Mouse (Mus musculus) telencephalon, adult 2 months (tissue): ENCODE measurements around the gene Ctbp2.

Source experiments
- DNase-seq: peaks from one replicate; pipeline ENCODE4 v3.0.0-alpha.2; 2011; ENCODE audit warnings: low read depth, low spot score

Ctbp2 gene

DNA sequence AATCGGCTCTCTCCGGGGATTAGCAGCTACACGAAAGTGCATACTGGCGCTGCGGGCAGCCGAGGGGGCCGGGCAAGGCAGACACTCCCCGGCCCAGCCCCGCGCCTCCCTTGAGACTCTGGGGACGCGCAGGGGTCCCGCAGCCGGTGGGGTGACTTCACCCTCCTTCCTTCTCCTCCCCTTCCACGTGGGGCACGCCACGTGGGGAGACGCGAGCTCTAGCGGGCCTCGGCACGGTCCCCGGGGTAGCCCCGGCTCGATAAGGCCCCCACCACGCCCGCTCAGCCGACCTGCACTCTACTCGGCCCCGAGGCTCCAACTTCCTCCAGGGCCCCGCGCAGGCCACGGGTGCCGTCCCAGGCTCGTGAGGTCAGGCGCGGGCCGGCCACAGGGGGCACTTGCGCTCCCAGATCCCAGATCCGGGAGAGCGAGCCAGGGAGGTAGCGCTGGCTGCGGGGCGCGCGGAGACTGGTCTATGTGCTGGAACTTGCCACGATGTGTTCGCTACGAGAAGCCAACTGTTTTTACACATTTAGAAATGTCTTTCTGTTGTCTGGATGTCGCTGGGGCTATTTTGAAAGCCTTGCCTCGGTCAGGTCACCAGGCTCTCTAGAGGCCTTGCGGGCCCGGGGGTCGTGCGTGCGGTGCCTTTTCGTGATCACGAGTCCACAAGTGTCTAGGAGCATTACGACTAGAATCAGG is at the start of gene Ctbp2:
TSS of gene Ctbp2 (minus strand) at position 356 of the 702 bp plus-strand sequence.
- no peak for DNase-seq

DNA sequence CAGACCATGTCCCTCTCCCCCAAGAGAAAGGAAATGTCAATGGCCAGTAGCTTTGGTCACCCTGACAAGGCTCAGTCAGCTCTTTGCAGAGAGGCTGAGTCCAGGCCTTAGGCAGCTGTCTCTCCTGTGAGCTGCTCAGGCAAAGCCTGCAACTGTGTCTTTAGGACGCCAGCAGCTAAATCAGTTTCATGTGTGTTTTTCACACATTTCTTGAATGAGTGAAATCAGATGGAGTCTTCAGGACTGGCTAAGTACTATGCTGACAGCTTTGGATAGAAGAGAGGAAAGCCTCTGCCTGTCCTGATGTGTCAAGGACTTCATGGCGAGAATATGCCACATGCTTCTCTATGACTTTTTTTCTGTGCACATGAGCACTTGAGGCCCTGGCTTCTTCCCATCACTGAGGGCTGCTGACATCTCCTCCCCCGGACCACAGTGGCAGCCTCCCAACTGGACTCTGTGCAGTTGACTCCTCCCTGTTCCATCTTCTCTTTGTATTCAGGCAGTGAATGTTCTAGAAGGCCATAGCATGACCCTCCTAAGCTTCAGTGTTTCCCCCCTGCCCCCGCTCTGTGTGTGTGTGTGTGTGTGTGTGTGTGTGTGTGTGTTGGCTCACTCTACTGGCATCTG is 47.4 kb upstream of the Ctbp2 start:
- no peak for DNase-seq

DNA sequence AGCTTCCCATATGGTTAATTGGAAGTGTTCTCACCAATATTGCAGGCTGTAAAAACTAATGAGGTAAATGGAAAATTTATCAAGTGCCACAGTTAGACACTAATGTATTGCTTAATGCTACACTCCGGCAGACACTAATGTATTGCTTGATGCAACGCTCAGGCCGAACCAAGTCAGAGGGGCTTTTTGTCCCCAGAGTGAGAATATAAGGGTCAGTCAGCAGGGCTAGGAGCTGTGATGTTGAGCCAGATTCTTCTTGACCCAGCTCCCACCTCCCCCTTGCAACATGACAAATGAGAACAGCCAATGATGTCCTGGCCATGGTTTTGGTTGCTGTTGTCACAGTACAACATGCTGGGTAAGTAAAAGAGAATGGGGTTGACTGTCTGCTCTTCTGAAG is 44.8 kb upstream of the Ctbp2 start:
- no peak for DNase-seq

DNA sequence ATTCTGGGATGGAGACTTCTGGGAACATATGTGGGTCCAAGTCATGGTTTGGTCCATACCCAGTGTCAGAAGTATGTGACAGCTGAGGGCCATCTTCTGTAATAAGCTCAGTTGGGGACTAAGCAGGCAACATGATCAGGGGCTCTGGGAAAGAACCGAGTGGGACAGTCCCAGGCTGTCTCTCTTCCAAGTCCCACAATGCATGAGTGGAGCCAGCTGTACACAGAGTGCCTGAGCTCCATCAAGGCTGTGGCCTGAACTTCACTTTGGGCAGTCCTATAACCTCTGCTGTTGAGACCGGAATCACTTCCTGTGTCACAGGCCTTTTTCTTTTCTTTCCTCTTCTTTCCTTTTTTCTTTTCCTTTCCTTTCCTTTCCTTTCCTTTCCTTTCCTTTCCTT is 43.7 kb upstream of the Ctbp2 start:
- DNase-seq, result no peak

DNA sequence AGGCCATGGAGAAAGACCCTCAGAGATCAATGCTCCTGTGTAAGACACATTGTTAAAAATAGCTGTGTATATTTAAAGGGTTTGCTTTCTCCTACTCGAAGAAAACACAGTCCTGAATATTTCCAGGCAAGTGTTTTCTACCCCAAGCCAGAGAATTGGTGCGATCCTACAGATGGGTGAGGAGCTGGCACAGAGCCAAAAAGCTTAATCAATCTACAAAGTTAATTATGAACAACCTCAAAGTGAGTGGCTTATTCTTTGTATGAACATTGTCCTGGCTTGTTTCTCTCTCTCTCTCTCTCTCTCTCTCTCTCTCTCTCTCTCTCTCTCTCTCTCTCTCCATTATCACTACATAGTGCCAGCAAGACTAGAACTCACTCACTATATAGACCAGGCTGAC is 40.6 kb upstream of the Ctbp2 start:
- no peak for DNase-seq

DNA sequence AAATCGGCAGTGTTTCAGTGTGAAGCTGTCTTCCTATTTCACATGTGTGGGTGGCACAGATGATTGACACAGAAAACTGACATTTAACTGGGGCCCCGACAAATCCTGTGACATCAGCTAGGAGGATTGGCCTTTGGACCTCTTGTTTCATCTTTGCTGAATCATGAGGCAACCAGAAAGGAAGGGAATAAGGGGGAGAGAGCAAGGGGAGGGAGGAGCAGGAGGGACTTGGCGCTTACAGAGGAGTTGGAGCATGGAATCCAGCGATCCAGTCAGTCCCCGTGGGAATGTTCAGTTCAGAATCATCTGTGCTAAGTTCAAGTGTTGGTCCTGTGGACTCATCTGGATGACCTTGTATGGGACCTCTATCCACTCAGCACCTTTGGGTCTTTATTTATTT is 38.9 kb upstream of the Ctbp2 start:
- DNase-seq, result no peak

DNA sequence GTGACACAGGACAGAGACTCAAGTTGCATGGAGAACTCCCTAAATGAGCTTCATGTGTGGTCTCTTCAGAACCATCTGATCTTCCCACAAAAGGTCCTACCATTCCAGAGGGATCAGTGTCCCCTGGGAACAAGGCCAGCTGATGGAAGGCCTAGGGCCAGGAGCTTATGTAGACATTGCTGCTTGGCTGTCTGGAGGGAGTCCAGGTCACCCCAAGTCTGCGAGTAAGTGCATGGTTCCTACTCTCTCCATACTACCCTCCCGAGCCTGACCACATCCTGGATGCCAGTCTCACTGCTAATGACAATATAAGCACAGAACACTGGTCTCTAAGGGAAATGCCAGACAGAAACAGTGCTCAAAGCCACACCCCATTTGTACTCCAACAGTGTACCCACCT is 38.0 kb upstream of the Ctbp2 start:
- DNase-seq, result no peak

DNA sequence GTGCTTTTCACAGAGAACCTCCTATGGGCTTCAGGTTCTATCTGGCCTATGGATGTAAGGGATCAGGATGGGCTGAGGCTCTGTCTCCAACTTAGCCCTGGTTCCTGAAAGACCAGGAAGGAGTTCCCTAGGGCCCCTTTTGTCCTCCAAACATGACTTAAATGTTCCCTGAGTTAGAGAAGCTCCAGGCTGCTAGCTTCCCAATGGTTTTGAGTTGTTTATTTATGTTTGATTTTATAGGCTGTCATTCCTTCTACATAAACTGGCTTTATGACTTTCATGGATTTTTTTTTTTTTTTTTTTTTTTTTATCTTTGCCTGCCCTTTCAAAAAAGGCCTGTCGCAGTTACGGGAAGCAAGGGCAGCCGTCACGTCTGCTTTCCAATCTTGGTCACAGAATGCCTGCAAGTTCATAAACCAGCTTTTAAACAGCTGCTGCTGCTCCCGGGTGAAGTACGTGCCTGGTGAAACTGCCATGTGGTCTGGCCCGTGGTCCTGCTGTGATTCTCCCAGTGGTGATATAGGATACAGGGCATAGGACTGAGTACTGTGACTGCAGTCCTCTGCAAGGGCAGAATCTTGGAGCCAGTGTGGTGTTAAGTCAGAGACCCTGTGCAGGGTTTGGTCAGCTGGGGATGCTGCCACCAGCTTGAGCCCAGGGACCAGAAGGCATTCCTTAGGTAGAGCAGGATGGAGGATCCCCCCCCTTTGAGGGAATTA is 37.4 kb upstream of the Ctbp2 start:
- no peak for DNase-seq

- no peak for DNase-seq
Observed at GRCm38 (mm10) chr7:133159519-133159918, 35.4 kb upstream of the Ctbp2 start.

DNA sequence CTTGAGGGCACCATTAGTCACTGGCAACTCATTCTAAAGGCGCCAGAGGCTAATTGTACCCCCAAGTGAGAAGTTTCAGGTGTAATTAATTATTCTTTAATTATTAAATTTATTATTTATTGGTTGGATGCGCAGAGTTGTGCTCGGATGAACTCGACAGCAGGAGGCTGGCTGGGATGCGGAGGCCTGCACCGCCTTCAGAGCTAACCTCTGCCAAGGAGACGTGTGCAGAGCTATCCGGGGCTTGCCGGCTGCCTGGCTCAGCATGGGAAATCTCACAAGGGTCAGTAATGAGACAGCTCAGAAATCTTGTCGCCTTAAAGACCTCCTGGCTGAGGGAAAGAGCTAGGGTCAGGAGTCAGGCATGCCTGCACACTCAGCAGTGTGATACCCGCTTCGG is 31.5 kb upstream of the Ctbp2 start:
- no peak for DNase-seq

DNA sequence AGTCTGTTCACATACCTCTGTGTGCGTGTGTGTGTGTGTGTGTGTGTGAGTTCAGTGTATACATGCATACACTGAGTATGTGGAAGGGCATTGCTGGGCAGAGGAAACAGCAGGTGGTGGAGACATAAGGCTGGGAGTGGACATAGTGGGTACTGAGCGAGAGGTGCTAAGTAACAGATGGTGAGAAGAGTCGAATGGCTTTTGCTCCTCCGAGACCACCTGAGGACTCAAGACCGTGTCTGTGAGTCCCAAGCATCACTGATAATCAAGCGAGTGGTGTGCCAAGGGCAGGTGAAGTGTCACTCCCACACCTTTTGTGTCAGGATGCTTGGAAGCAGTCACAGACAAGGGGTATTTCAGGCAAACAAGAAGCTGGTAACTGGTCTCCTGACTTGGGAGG is 30.7 kb upstream of the Ctbp2 start:
- DNase-seq, result no peak

GRCm38 (mm10) chr7:133139689-133140336 is 15.7 kb upstream of the Ctbp2 start:
- DNase-seq, result no peak

DNA sequence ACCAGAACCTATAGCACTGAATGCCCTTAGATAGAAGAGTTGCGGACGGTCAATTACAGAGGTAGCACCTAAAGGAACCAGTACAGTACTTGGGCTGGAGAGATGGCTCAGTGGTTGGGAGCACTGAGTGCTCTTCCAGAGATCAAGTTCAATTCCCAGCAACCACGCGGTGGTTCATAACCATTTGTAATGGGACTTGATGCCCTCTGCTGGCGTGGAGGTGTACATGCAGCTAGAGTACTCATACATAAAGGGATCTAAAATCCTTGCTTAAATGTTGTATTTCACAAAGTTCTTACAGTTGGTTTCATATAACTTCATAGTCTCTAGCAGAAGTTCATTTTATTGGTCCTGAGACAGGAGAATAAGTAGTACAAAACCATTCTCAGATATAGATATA is 9.4 kb upstream of the Ctbp2 start:
- DNase-seq, result no peak

DNA sequence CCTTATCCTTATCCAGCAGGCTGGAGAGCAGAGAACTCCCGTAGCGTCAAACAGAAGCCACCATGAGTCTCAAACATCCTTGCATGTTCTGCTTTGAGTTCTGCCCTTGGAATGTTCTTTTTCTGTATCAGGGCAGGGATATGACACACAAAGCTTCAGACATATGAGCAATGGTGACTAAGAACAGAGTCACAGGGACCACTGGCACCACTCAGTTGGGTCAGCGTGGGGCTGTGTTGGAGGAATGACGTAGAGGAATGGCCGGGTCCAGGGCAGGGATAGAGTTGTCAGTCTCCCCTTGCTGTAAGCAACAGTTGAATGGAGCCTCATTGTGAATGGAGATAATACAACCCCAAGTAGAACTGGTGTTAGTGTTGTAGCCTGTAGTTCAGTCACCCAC is 8.5 kb upstream of the Ctbp2 start:
- no peak for DNase-seq

DNA sequence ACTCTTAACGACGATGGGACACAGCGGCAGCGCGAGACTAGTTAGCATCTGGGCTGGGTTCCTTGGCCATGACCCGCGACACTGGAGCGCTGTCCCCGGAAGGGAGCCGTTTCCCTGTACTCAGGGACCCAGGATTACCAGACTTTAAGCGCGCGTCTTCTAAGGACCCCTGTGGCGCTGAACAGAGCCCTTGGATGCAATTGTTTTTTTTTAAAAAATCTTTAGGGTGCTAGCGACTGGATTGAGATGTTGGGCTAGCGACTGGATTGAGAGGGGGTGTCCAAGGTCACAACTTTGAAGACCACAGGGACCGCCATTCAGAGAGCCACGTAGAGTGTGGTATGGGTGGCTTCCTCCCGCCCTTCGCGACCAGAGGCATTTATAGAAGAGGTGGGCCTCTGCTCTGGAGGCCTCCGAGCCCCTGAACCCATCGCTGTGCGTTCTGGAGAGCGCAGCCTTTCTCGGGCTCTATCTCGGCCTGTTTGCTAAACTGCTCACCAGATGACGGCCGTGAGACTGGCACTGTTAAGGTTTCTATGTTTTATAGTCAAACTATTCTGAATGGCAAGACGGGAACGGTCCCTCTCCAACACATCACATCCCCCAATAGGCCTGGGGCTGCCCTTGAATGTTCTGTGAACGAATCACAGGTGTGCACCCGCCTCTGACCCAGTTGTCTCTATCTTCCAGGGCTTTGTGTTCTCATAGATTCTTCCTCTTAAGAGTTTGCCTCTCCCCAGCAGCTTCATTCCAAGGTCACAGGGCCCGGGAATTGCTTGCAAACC is 739 bp upstream of the Ctbp2 start:
- no peak for DNase-seq

GRCm38 (mm10) chr7:133123244-133123998 is 733 bp downstream of the Ctbp2 start, which contains the start of gene Fgfr2:
Gene Fgfr2, minus strand, starts transcription at chr7:133123350.
- DNase-seq, result no peak

DNA sequence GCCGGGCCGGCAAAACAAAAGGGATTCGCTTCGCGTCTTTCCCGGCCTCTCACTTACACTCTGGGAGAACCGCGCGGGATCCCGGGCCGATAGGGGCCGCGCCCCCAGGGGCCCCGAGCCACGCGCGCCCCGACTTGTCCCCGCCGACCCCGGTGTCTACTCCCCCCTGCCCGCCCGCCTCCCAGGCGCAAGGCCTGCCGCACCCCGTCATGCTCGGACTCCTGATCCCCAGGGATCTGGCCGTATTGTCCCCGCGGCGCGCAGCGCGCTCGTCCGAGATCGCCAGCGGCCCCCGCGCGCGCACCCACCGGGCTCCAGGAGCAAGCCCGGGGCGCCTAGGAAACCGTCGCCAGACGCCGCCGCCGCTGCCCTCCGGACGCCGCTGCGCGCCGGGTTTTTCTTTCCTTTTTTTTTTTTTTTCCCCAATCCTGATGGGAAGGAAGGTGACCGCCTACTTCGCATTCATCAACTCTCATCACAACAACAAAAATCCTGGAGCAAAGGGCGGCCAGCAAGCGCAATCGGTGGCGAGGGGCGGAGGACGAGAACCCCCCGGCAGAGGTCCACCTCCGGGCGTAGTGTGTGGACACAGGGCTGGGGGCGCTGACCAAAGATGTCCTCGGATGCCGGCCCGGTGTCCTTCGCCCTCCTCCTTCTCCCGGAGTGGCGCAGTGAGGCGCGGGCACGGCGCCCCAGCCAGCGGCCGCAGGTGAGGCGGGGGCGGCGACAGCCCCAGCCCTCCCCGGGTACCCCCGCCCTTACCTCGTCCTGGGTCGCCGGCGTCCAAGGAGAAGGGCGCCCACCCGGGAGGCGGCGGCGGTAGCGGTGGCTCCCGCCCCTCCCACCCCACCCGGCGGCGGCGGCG is 1.5 kb downstream of the Ctbp2 start:
- no peak for DNase-seq

DNA sequence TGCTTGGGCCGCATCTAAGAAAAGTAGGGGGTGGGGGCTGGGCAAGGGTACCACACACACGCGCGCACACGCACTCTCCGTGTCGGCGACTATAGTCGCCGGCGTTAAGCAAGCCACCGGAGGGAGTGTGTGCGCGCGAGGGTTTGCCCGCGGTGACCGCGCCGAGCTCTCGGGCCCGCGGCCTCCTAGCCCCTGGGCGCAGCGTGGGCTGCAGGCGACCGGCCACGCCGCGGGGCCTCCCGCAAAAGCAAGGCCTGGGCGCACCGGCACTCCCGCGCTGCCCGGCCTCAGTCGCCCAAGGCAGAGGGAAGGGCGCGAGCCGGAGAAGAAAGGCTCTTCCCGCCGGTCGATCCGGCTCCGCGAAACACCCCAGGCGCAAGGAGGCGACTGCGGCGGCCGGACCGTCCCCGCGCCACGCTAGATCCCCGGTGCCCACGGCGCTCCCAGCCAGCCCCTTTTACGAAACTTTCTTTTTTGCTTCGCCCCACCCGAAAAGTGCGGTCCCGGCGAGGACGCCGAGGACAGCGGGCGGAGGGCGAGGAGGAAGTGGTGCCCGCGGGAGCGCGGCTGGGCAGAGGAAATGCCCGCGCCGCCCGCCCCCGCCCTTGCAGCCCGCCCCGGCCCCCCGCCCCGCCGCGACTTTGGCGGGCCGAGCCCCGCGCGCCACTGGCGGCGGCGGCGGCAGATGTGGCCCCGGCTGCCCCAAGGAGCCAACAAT is 2.3 kb downstream of the Ctbp2 start:
- no peak for DNase-seq

DNA sequence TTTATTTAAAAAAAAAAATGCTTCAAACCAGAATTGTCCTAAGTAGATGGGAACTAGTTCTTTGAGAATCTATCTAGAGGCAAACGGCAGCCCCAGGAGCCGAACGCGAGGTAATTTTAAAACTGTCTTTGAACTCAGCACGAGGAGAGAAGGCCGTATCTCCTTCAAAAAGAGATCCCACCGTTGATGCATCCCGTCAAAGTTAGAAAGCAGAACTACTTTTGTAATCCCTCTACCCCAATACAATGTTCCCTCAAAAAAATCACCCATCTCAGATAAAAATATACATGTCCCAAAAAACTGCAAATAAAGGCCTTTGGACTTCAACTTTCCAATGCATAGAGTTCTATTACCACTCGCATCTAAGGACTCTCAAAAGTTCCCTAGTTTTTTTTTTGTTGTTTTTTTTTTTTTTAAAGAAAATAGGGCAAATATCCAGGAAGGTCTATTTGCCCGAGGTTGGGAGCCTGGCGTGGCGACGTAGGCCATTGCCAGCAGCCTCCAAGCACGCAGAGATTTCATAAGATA is 3.0 kb downstream of the Ctbp2 start:
- DNase-seq, result no peak
